Mouse (Mus musculus): ENCODE measurements around the gene Sema3c. TPM values are rescaled to one million over a fixed set of nuclear protein-coding genes. Genes with fewer than 3 reads are reported as not detected.

Sema3c gene
- polyA plus RNA-seq, 1 experiment from 2014 or later: 13.0 TPM

- no peaks in the 10 kb centered on the region for H3K9me3 ChIP-seq
- H3K4me1 ChIP-seq (replicated peaks): no peaks in the 10 kb centered on the region
- H3K4me3 ChIP-seq: no peak overlapping the region
- no peak for ATAC-seq (ENCODE audit: low FRiP score)
- H3K9ac ChIP-seq: no peak overlapping the region
- no peaks in the 10 kb centered on the region for H3K27me3 ChIP-seq
- H3K36me3 ChIP-seq: no peaks in the 10 kb centered on the region
- no peak overlapping the region for H3K27ac ChIP-seq
- H3K4me2 ChIP-seq: no peak overlapping the region
These were observed 97.3 kb downstream of the Sema3c start for GRCm38 (mm10) chr5:17671356-17671755.

- ATAC-seq (ENCODE audit: low FRiP score): no peak
- no peak overlapping the region for H3K9ac ChIP-seq
- no peak overlapping the region for H3K4me2 ChIP-seq
- WGBS: 88% methylated on average over 2 of the region's 2 CpGs
- H3K4me3 ChIP-seq: no peak overlapping the region
- no peaks in the 10 kb centered on the region for H3K9me3 ChIP-seq
- no peak overlapping the region for H3K27ac ChIP-seq
- no peaks in the 10 kb centered on the region for H3K4me1 ChIP-seq (replicated peaks)
- no peaks in the 10 kb centered on the region for H3K36me3 ChIP-seq
- H3K27me3 ChIP-seq: no peaks in the 10 kb centered on the region
These were observed 106.8 kb downstream of the Sema3c start for GRCm38 (mm10) chr5:17680862-17681261.

- Histone ChIP-seq H3K27ac (no peak overlapping the region), H3K4me3 (no peak overlapping the region), H3K9ac (no peak overlapping the region), H3K4me2 (no peak overlapping the region), H3K4me1 (replicated peaks) (no peaks in the 10 kb centered on the region), H3K36me3 (no peaks in the 10 kb centered on the region), H3K27me3 (no peaks in the 10 kb centered on the region), H3K9me3 (no peaks in the 10 kb centered on the region)
- 81% methylated on average over 2 of the region's 2 CpGs for WGBS
- ATAC-seq (ENCODE audit: low FRiP score): no peak
These were observed 115.0 kb downstream of the Sema3c start for GRCm38 (mm10) chr5:17689121-17689520.

GRCm38 (mm10) chr5:17689604-17690003, 115.5 kb downstream of the Sema3c start:
- 84% methylated on average over 5 of the region's 5 CpGs for WGBS
- H3K9ac ChIP-seq: no peak overlapping the region
- H3K4me3 ChIP-seq: no peak overlapping the region
- H3K4me1 ChIP-seq (replicated peaks): no peaks in the 10 kb centered on the region
- no peak for ATAC-seq (ENCODE audit: low FRiP score)
- H3K36me3 ChIP-seq: no peaks in the 10 kb centered on the region
- H3K4me2 ChIP-seq: no peak overlapping the region
- no peaks in the 10 kb centered on the region for H3K9me3 ChIP-seq
- no peaks in the 10 kb centered on the region for H3K27me3 ChIP-seq
- H3K27ac ChIP-seq: no peak overlapping the region

GRCm38 (mm10) chr5:17695366-17695765, 121.3 kb downstream of the Sema3c start:
- H3K9ac ChIP-seq: no peak overlapping the region
- no peak for ATAC-seq (ENCODE audit: low FRiP score)
- no peaks in the 10 kb centered on the region for H3K4me1 ChIP-seq (replicated peaks)
- no peaks in the 10 kb centered on the region for H3K9me3 ChIP-seq
- no peak overlapping the region for H3K4me3 ChIP-seq
- WGBS: 84% methylated on average over 2 of the region's 2 CpGs
- H3K27ac ChIP-seq: no peak overlapping the region
- H3K27me3 ChIP-seq: no peaks in the 10 kb centered on the region
- no peaks in the 10 kb centered on the region for H3K36me3 ChIP-seq
- H3K4me2 ChIP-seq: no peak overlapping the region

GRCm38 (mm10) chr5:17698905-17699304, 124.8 kb downstream of the Sema3c start:
- 94% methylated on average over 2 of the region's 2 CpGs for WGBS
- Histone ChIP-seq H3K9ac (no peak overlapping the region), H3K36me3 (no peaks in the 10 kb centered on the region), H3K4me2 (no peak overlapping the region), H3K4me1 (replicated peaks) (no peaks in the 10 kb centered on the region), H3K27me3 (no peaks in the 10 kb centered on the region), H3K27ac (no peak overlapping the region), H3K9me3 (no peaks in the 10 kb centered on the region), H3K4me3 (no peak overlapping the region)
- ATAC-seq (ENCODE audit: low FRiP score): no peak

- H3K9ac ChIP-seq: no peak overlapping the region
- WGBS: 74% methylated on average over 3 of the region's 3 CpGs
- H3K4me2 ChIP-seq: no peak overlapping the region
- no peaks in the 10 kb centered on the region for H3K9me3 ChIP-seq
- no peaks in the 10 kb centered on the region for H3K36me3 ChIP-seq
- no peaks in the 10 kb centered on the region for H3K27me3 ChIP-seq
- H3K27ac ChIP-seq: no peak overlapping the region
- no peaks in the 10 kb centered on the region for H3K4me1 ChIP-seq (replicated peaks)
- ATAC-seq (ENCODE audit: low FRiP score): no peak
- no peak overlapping the region for H3K4me3 ChIP-seq
These were observed 130.1 kb downstream of the Sema3c start for GRCm38 (mm10) chr5:17704160-17704559.

GRCm38 (mm10) chr5:17707086-17707485, 133.0 kb downstream of the Sema3c start:
- Histone ChIP-seq H3K9me3 (no peaks in the 10 kb centered on the region), H3K27ac (no peak overlapping the region), H3K36me3 (no peaks in the 10 kb centered on the region), H3K4me1 (replicated peaks) (no peaks in the 10 kb centered on the region), H3K27me3 (no peaks in the 10 kb centered on the region), H3K4me2 (no peak overlapping the region), H3K4me3 (no peak overlapping the region), H3K9ac (no peak overlapping the region)
- no peak for ATAC-seq (ENCODE audit: low FRiP score)
- WGBS: 24% methylated on average over 3 of the region's 3 CpGs

GRCm38 (mm10) chr5:17712374-17712773, 138.3 kb downstream of the Sema3c start:
- H3K27me3 ChIP-seq: no peaks in the 10 kb centered on the region
- no peak overlapping the region for H3K27ac ChIP-seq
- no peaks in the 10 kb centered on the region for H3K36me3 ChIP-seq
- no peaks in the 10 kb centered on the region for H3K9me3 ChIP-seq
- H3K4me1 ChIP-seq (replicated peaks): no peaks in the 10 kb centered on the region
- 75% methylated on average over 4 of the region's 4 CpGs for WGBS
- no peak overlapping the region for H3K4me3 ChIP-seq
- H3K4me2 ChIP-seq: no peak overlapping the region
- no peak overlapping the region for H3K9ac ChIP-seq
- peak; percentile 46; the same call in 1 of the 2 replicates for ATAC-seq (ENCODE audit: low FRiP score)

GRCm38 (mm10) chr5:17715206-17715605, 141.1 kb downstream of the Sema3c start:
- 58% methylated on average over 1 of the region's 1 CpGs for WGBS
- Histone ChIP-seq H3K9ac (no peak overlapping the region), H3K4me1 (replicated peaks) (no peaks in the 10 kb centered on the region), H3K4me2 (no peak overlapping the region), H3K27ac (no peak overlapping the region), H3K4me3 (no peak overlapping the region), H3K9me3 (no peaks in the 10 kb centered on the region), H3K36me3 (no peaks in the 10 kb centered on the region), H3K27me3 (no peaks in the 10 kb centered on the region)
- no peak for ATAC-seq (ENCODE audit: low FRiP score)

- 76% methylated on average over 4 of the region's 4 CpGs for WGBS
- Histone ChIP-seq H3K4me2 (no peak overlapping the region), H3K9me3 (no peaks in the 10 kb centered on the region), H3K4me1 (replicated peaks) (no peaks in the 10 kb centered on the region), H3K27ac (no peak overlapping the region), H3K4me3 (no peak overlapping the region), H3K36me3 (no peaks in the 10 kb centered on the region), H3K9ac (no peak overlapping the region), H3K27me3 (no peaks in the 10 kb centered on the region)
- ATAC-seq (ENCODE audit: low FRiP score): no peak
These were observed 145.9 kb downstream of the Sema3c start for GRCm38 (mm10) chr5:17720011-17720410.

- Histone ChIP-seq H3K4me2 (no peak overlapping the region), H3K27ac (no peak overlapping the region), H3K4me3 (no peak overlapping the region), H3K36me3 (no peaks in the 10 kb centered on the region), H3K4me1 (replicated peaks) (no peaks in the 10 kb centered on the region), H3K9ac (no peak overlapping the region), H3K9me3 (no peaks in the 10 kb centered on the region), H3K27me3 (no peaks in the 10 kb centered on the region)
- 28% methylated on average over 2 of the region's 2 CpGs for WGBS
- ATAC-seq (ENCODE audit: low FRiP score): peak; percentile 71; the same call in 1 of the 2 replicates
These were observed 149.9 kb downstream of the Sema3c start for GRCm38 (mm10) chr5:17724031-17724430.

GRCm38 (mm10) chr5:17728047-17728446, 154.0 kb downstream of the Sema3c start:
- H3K36me3 ChIP-seq: no peaks in the 10 kb centered on the region
- no peak overlapping the region for H3K4me3 ChIP-seq
- ATAC-seq (ENCODE audit: low FRiP score): no peak
- H3K9me3 ChIP-seq: no peaks in the 10 kb centered on the region
- no peaks in the 10 kb centered on the region for H3K4me1 ChIP-seq (replicated peaks)
- H3K27me3 ChIP-seq: no peaks in the 10 kb centered on the region
- H3K27ac ChIP-seq: no peak overlapping the region
- 64% methylated on average over 5 of the region's 5 CpGs for WGBS
- no peak overlapping the region for H3K9ac ChIP-seq
- no peak overlapping the region for H3K4me2 ChIP-seq

GRCm38 (mm10) chr5:17739805-17740204, 165.7 kb downstream of the Sema3c start:
- WGBS: 54% methylated on average over 3 of the region's 3 CpGs
- ATAC-seq (ENCODE audit: low FRiP score): no peak

More at GRCm38 (mm10) chr5:17739805-17740204, 165.7 kb downstream of the Sema3c start:
- Histone ChIP-seq H3K9me3 (no peaks in the 10 kb centered on the region), H3K27ac (no peak overlapping the region), H3K27me3 (no peaks in the 10 kb centered on the region), H3K4me3 (no peak overlapping the region), H3K4me1 (replicated peaks) (no peaks in the 10 kb centered on the region), H3K36me3 (no peaks in the 10 kb centered on the region), H3K4me2 (no peak overlapping the region), H3K9ac (no peak overlapping the region)
